Comparison of ENCODE assay signal across 18 mouse cellular contexts in the genomic region with DNA sequence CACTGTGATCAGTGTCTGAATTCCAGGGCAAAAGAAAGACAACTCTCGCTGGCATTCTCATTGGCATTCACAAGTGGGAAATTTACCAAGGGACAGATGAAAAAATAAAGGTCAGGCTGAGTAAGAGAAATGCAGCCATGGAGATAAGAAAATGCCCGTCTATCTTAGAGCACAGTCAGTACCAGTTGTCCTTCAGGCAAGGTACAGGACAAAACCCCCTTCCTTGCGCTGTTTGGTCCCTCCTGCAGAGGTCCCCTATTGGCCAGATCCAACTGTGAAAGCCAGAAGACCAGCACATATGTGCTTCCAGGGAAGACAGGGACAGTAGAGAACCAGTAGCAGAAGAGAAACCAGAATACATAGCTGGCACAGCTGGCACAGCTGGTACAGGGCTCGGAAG.
"Had no signal": no experiment of that assay in that cellular context is flagged by ENCODE, and none has a peak within 500 bp of the region (broad histone marks: within the 10 kb centered on the region; RNA-seq: fewer than 3 reads in every experiment).

No protein-coding gene starts in this region.

- H3K36me3 ChIP-seq: liver, embryonic 13.5 days; midbrain, embryonic 15.5 days; neural tube, embryonic 12.5 days; neural tube, embryonic 15.5 days had no signal

- H3K9ac ChIP-seq: liver, embryonic 13.5 days; midbrain, embryonic 15.5 days; neural tube, embryonic 12.5 days; neural tube, embryonic 15.5 days had no signal

- H3K4me1 ChIP-seq: liver, embryonic 13.5 days; midbrain, embryonic 15.5 days; neural tube, embryonic 12.5 days; neural tube, embryonic 15.5 days had no signal

- H3K27me3 ChIP-seq: liver, embryonic 13.5 days; neural tube, embryonic 12.5 days; neural tube, embryonic 15.5 days had no signal

- ATAC-seq: midbrain, embryonic 15.5 days had no signal

- DNase-seq: kidney, adult 9 months; kidney, postnatal 25 days; layer of hippocampus, adult 9-11 months; liver, embryonic 13.5 days; lung, adult 2 months; lung, postnatal 14 days; lung, postnatal 4 days; retina, postnatal 1 day; right cerebral cortex, postnatal 25 days; thymus, adult 18-20 months; thymus, postnatal 36 days had no signal

- H3K9me3 ChIP-seq: liver, embryonic 13.5 days; midbrain, embryonic 15.5 days; neural tube, embryonic 12.5 days; neural tube, embryonic 15.5 days had no signal

- H3K27ac ChIP-seq: kidney, postnatal 0 days; layer of hippocampus, adult 2 months; left cerebral cortex, adult 2 months; liver, embryonic 13.5 days; midbrain, embryonic 15.5 days; neural tube, embryonic 12.5 days; neural tube, embryonic 15.5 days had no signal

- H3K4me2 ChIP-seq: liver, embryonic 13.5 days; midbrain, embryonic 11.5 days; midbrain, embryonic 15.5 days; neural tube, embryonic 12.5 days; neural tube, embryonic 15.5 days had no signal

- H3K4me3 ChIP-seq: layer of hippocampus, adult 2 months; left cerebral cortex, adult 2 months; liver, embryonic 13.5 days; midbrain, embryonic 15.5 days; neural tube, embryonic 12.5 days; neural tube, embryonic 15.5 days had no signal
